Mouse (Mus musculus): ENCODE measurements around the gene Ptchd4. TPM values are rescaled to one million over a fixed set of nuclear protein-coding genes. Genes with fewer than 3 reads are reported as not detected.

Ptchd4 gene
- total and polyA plus RNA-seq, 3 experiments = not detected

DNA sequence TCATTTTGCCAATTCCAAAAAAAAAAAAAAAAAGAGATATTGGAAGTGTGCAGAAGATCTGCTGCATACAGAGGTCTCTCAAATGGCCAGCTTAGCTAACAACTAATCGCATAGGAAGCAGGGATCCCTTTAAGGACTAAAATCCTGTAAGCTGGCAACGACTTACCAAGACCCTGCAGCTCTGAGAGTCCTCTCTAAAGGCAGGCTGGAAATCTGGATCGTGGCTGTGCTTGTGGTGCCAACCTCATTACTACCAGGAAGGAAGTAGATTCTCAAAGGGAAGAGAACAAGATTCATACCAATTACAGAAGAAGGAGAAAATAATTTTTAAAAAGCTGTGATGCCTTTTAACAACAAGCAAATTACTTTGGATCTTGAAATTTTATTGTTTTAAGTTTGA lies 29.5 kb upstream of the Ptchd4 start:
- Histone ChIP-seq H3K9ac (ENCODE audit: control insufficient read depth, low read depth, low read length, poor library complexity, severe bottlenecking) (no peak overlapping the region), H3K36me3 (ENCODE audit: control insufficient read depth in 1 of 2, insufficient read depth in 2 of 2, low read length in 2 of 2) (no peaks in the 10 kb centered on the region), H3K4me1 (ENCODE audit: control insufficient read depth in 1 of 2, insufficient read depth in 2 of 2, low read length in 2 of 2) (no peaks in the 10 kb centered on the region), H3K79me2 (ENCODE audit: control insufficient read depth, insufficient read depth, low read length, poor library complexity) (no peaks in the 10 kb centered on the region), H3K27ac (ENCODE audit: control insufficient read depth, low read depth, low read length) (no peak overlapping the region), H3K27me3 (ENCODE audit: control insufficient read depth in 1 of 2, insufficient read depth in 2 of 2, low read length in 2 of 2) (no peaks in the 10 kb centered on the region), H3K4me3 (ENCODE audit: control insufficient read depth in 1 of 2, insufficient read depth in 1 of 2, low read depth in 2 of 2, low read length in 2 of 2) (no peak overlapping the region), H3K9me3 (replicated peaks; ENCODE audit: insufficient read depth, low read length) (no peaks in the 10 kb centered on the region)
- no peak for TF ChIP-seq EP300 (IDR thresholded peaks at IDR 0.05; ENCODE audit: low read depth in 1 of 2, low read length in 2 of 2)
- TF ChIP-seq ELF1 (IDR thresholded peaks at IDR 0.05; ENCODE audit: low read depth, low read length) = no peak
- no peak for TF ChIP-seq ZNF384 (IDR thresholded peaks at IDR 0.05; ENCODE audit: low read depth, low read length)
- TF ChIP-seq POLR2A (IDR thresholded peaks at IDR 0.05; ENCODE audit: control insufficient read depth in 1 of 2, insufficient read depth in 1 of 2, low read depth in 1 of 2, low read length in 2 of 2, poor library complexity in 1 of 2) = no peak
- TF ChIP-seq RCOR1 (IDR thresholded peaks at IDR 0.05; ENCODE audit: low read depth, low read length) = no peak
- no peak for TF ChIP-seq MAX (IDR thresholded peaks at IDR 0.05; ENCODE audit: low read length)
- TF ChIP-seq CTCF (IDR thresholded peaks at IDR 0.05 in 2 of 3, conservative IDR thresholded peaks at IDR 0.05 in 1 of 3; ENCODE audit: control insufficient read depth in 1 of 3, insufficient read depth in 1 of 3, low read depth in 2 of 3, low read length in 3 of 3, poor library complexity in 1 of 3, severe bottlenecking in 1 of 3) = no peak
- TF ChIP-seq MXI1 (IDR thresholded peaks at IDR 0.05; ENCODE audit: low read depth, low read length) = no peak
- TF ChIP-seq TAL1 (IDR thresholded peaks at IDR 0.05; ENCODE audit: low read length) = no peak
- no peak for TF ChIP-seq ZKSCAN1 (IDR thresholded peaks at IDR 0.05; ENCODE audit: low read depth, low read length)
- TF ChIP-seq GATA1 (IDR thresholded peaks at IDR 0.05; ENCODE audit: low read depth, low read length) = no peak
- TF ChIP-seq SIN3A (IDR thresholded peaks at IDR 0.05; ENCODE audit: low read length) = no peak
- TF ChIP-seq UBTF (IDR thresholded peaks at IDR 0.05; ENCODE audit: borderline replicate concordance, insufficient read depth, low read depth, low read length) = no peak
- no peak for TF ChIP-seq BHLHE40 (IDR thresholded peaks at IDR 0.05; ENCODE audit: borderline replicate concordance, low read depth, low read length)
- TF ChIP-seq MEF2A (IDR thresholded peaks at IDR 0.05; ENCODE audit: extremely low read depth, insufficient replicate concordance, low read depth, low read length, poor library complexity, severe bottlenecking) = no peak
- no peak for DNase-seq (ENCODE audit: low read depth, low spot score)

DNA sequence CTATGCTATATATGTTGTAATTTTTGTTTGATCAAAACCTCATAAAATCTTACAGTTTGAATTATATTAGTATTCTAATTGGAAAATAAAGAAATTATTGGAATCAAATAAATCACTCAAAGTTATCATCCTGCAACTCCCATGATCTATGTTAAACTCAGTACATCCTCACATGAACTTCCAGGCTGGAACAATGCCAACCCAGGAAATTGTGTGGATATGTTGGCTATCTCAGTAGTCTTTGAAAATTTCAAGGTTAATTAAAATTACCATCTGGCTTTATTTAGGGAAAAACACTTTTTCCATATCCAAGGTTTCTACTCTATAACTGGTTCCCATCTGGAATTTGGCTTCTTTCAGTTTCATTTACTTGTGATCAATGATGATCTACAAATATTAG lies 25.4 kb upstream of the Ptchd4 start:
- Histone ChIP-seq H3K9ac (ENCODE audit: control insufficient read depth, low read depth, low read length, poor library complexity, severe bottlenecking) (no peak overlapping the region), H3K36me3 (ENCODE audit: control insufficient read depth in 1 of 2, insufficient read depth in 2 of 2, low read length in 2 of 2) (no peaks in the 10 kb centered on the region), H3K4me1 (ENCODE audit: control insufficient read depth in 1 of 2, insufficient read depth in 2 of 2, low read length in 2 of 2) (no peaks in the 10 kb centered on the region), H3K9me3 (replicated peaks; ENCODE audit: insufficient read depth, low read length) (no peaks in the 10 kb centered on the region), H3K27ac (ENCODE audit: control insufficient read depth, low read depth, low read length) (no peak overlapping the region), H3K4me3 (ENCODE audit: control insufficient read depth in 1 of 2, insufficient read depth in 1 of 2, low read depth in 2 of 2, low read length in 2 of 2) (no peak overlapping the region), H3K27me3 (ENCODE audit: control insufficient read depth in 1 of 2, insufficient read depth in 2 of 2, low read length in 2 of 2) (no peaks in the 10 kb centered on the region), H3K79me2 (ENCODE audit: control insufficient read depth, insufficient read depth, low read length, poor library complexity) (no peaks in the 10 kb centered on the region)
- DNase-seq (ENCODE audit: low read depth, low spot score) = no peak
- TF ChIP-seq SMC3 (IDR thresholded peaks at IDR 0.05; ENCODE audit: low read depth, low read length) (no peak), TAL1 (IDR thresholded peaks at IDR 0.05; ENCODE audit: low read length) (no peak), ELF1 (IDR thresholded peaks at IDR 0.05; ENCODE audit: low read depth, low read length) (no peak), E2F4 (IDR thresholded peaks at IDR 0.05; ENCODE audit: borderline replicate concordance, low read depth, low read length) (no peak), CHD1 (IDR thresholded peaks at IDR 0.05; ENCODE audit: low read depth, low read length) (no peak), POLR2AphosphoS2 (IDR thresholded peaks at IDR 0.05; ENCODE audit: low read length) (no peak), MAFK (IDR thresholded peaks at IDR 0.05; ENCODE audit: borderline replicate concordance, low read depth, low read length) (no peak)
